Mouse (Mus musculus): ENCODE results near the gene Midn.

- TF ChIP-seq POLR2A (IDR thresholded peaks at IDR 0.05; ENCODE audit: low read depth, low read length) (no peak), CTCF (IDR thresholded peaks at IDR 0.05; ENCODE audit: extremely low read depth, insufficient read depth, insufficient read length, insufficient replicate concordance) (no peak)
These were observed 9.3 kb downstream of the Midn start for GRCm38 (mm10) chr10:80157141-80157929.

Data from spleen, adult 2 months (tissue).